Mouse (Mus musculus): ENCODE measurements around the gene Gucd1. TPM values are rescaled to one million over a fixed set of nuclear protein-coding genes. Genes with fewer than 3 reads are reported as not detected.
A peak's percentile ranks its signal among the peaks of the same experiment; 100 is the strongest.

Gene Gucd1
- polyA plus RNA-seq, 1 experiment from 2014 or later, result 31.9 TPM

GRCm38 (mm10) chr10:75327081-75327480 lies 190.7 kb downstream of the Gucd1 start:
- Histone ChIP-seq H3K36me3 (replicated peaks) (no peaks in the 10 kb centered on the region), H3K27me3 (replicated peaks; ENCODE audit: low read depth, poor library complexity, severe bottlenecking) (no peaks in the 10 kb centered on the region), H3K9me3 (no peaks in the 10 kb centered on the region), H3K4me3 (no peak overlapping the region), H3K4me1 (peaks cover 32% of the 10 kb centered on the region), H3K27ac (replicated peaks) (no peak overlapping the region)
- no peak for DNase-seq (ENCODE audit: low spot score)
- 77% methylated on average over 11 of the region's 11 CpGs for WGBS

- Histone ChIP-seq H3K27ac (replicated peaks) (no peak overlapping the region), H3K4me1 (peaks cover 32% of the 10 kb centered on the region), H3K27me3 (replicated peaks; ENCODE audit: low read depth, poor library complexity, severe bottlenecking) (no peaks in the 10 kb centered on the region), H3K9me3 (no peaks in the 10 kb centered on the region), H3K4me3 (no peak overlapping the region), H3K36me3 (replicated peaks) (no peaks in the 10 kb centered on the region)
- WGBS, result 89% methylated on average over 3 of the region's 3 CpGs
- DNase-seq (ENCODE audit: low spot score), result no peak
Observed at GRCm38 (mm10) chr10:75326553-75326952, 191.2 kb downstream of the Gucd1 start.

GRCm38 (mm10) chr10:75325821-75326220 lies 192.0 kb downstream of the Gucd1 start:
- H3K27me3 ChIP-seq (replicated peaks; ENCODE audit: low read depth, poor library complexity, severe bottlenecking), result no peaks in the 10 kb centered on the region
- 94% methylated on average over 23 of the region's 23 CpGs for WGBS
- peaks cover 32% of the 10 kb centered on the region for H3K4me1 ChIP-seq

GRCm38 (mm10) chr10:75324391-75324790 lies 193.4 kb downstream of the Gucd1 start:
- H3K27ac ChIP-seq (replicated peaks), result no peak overlapping the region
- no peaks in the 10 kb centered on the region for H3K9me3 ChIP-seq
- WGBS, result 74% methylated on average over 10 of the region's 10 CpGs
- no peak for DNase-seq (ENCODE audit: low spot score)
- H3K27me3 ChIP-seq (replicated peaks; ENCODE audit: low read depth, poor library complexity, severe bottlenecking), result peaks cover 10% of the 10 kb centered on the region
- H3K36me3 ChIP-seq (replicated peaks), result no peaks in the 10 kb centered on the region
- H3K4me1 ChIP-seq, result peaks cover 32% of the 10 kb centered on the region
- H3K4me3 ChIP-seq, result no peak overlapping the region

More at GRCm38 (mm10) chr10:75325821-75326220, 192.0 kb downstream of the Gucd1 start:
- Histone ChIP-seq H3K27ac (replicated peaks) (no peak overlapping the region), H3K9me3 (no peaks in the 10 kb centered on the region), H3K36me3 (replicated peaks) (no peaks in the 10 kb centered on the region), H3K4me3 (no peak overlapping the region)
- no peak for DNase-seq (ENCODE audit: low spot score)

- no peak overlapping the region for H3K4me3 ChIP-seq
- no peak for DNase-seq (ENCODE audit: low spot score)
- 86% methylated on average over 8 of the region's 8 CpGs for WGBS
- no peak overlapping the region for H3K27ac ChIP-seq (replicated peaks)
- H3K27me3 ChIP-seq (replicated peaks; ENCODE audit: low read depth, poor library complexity, severe bottlenecking), result peaks cover 14% of the 10 kb centered on the region
- peaks cover 32% of the 10 kb centered on the region for H3K4me1 ChIP-seq
- H3K36me3 ChIP-seq (replicated peaks), result no peaks in the 10 kb centered on the region
- no peaks in the 10 kb centered on the region for H3K9me3 ChIP-seq
Observed at GRCm38 (mm10) chr10:75323986-75324385, 193.8 kb downstream of the Gucd1 start.

GRCm38 (mm10) chr10:75322966-75323365 lies 194.8 kb downstream of the Gucd1 start:
- Histone ChIP-seq H3K4me3 (no peak overlapping the region), H3K4me1 (peaks cover 26% of the 10 kb centered on the region), H3K9me3 (no peaks in the 10 kb centered on the region), H3K36me3 (replicated peaks) (no peaks in the 10 kb centered on the region), H3K27me3 (replicated peaks; ENCODE audit: low read depth, poor library complexity, severe bottlenecking) (peaks cover 24% of the 10 kb centered on the region), H3K27ac (replicated peaks) (no peak overlapping the region)
- no peak for DNase-seq (ENCODE audit: low spot score)
- WGBS, result 68% methylated on average over 6 of the region's 6 CpGs

- Histone ChIP-seq H3K36me3 (replicated peaks) (no peaks in the 10 kb centered on the region), H3K27me3 (replicated peaks; ENCODE audit: low read depth, poor library complexity, severe bottlenecking) (peaks cover 50% of the 10 kb centered on the region), H3K9me3 (no peaks in the 10 kb centered on the region), H3K4me3 (no peak overlapping the region), H3K4me1 (peaks cover 32% of the 10 kb centered on the region), H3K27ac (replicated peaks) (no peak overlapping the region)
- no peak for DNase-seq (ENCODE audit: low spot score)
- WGBS, result 70% methylated on average over 4 of the region's 4 CpGs
Observed at GRCm38 (mm10) chr10:75320321-75320720, 197.5 kb downstream of the Gucd1 start.

- 83% methylated on average over 6 of the region's 6 CpGs for WGBS
- peak overlapping the region; percentile 60 for H3K4me3 ChIP-seq
Observed at GRCm38 (mm10) chr10:75318206-75318605, 199.6 kb downstream of the Gucd1 start.

GRCm38 (mm10) chr10:75316908-75317761 lies 200.6 kb downstream of the Gucd1 start:
- WGBS, result 2% methylated on average over 81 of the region's 81 CpGs
- no peaks in the 10 kb centered on the region for H3K9me3 ChIP-seq
- H3K27ac ChIP-seq (replicated peaks), result peak overlapping the region; percentile 76

More at GRCm38 (mm10) chr10:75318206-75318605, 199.6 kb downstream of the Gucd1 start:
- H3K27me3 ChIP-seq (replicated peaks; ENCODE audit: low read depth, poor library complexity, severe bottlenecking), result peaks cover 51% of the 10 kb centered on the region
- no peak for DNase-seq (ENCODE audit: low spot score)
- H3K9me3 ChIP-seq, result no peaks in the 10 kb centered on the region
- peaks cover 39% of the 10 kb centered on the region for H3K4me1 ChIP-seq
- peaks cover under 1% of the 10 kb centered on the region; the same call in 1 of the 2 replicates for H3K36me3 ChIP-seq (replicated peaks)
- H3K27ac ChIP-seq (replicated peaks), result no peak overlapping the region; the same call in 1 of the 2 replicates

GRCm38 (mm10) chr10:75316872-75316907 lies 201.1 kb downstream of the Gucd1 start, which contains the start of gene Adora2a:
TSS of gene Adora2a (plus strand) at chr10:75316877.
- no peak for DNase-seq (ENCODE audit: low spot score)
- H3K4me3 ChIP-seq, result peak within 1 kb of the TSS; percentile 60
- peaks cover 51% of the 10 kb centered on the region for H3K27me3 ChIP-seq (replicated peaks; ENCODE audit: low read depth, poor library complexity, severe bottlenecking)
- peak within 1 kb of the TSS; percentile 76 for H3K27ac ChIP-seq (replicated peaks)
- 3% methylated on average over 4 of the region's 4 CpGs for WGBS
- no peaks in the 10 kb centered on the region for H3K9me3 ChIP-seq
- peaks cover 16% of the 10 kb centered on the region for H3K36me3 ChIP-seq (replicated peaks)
- peaks cover 34% of the 10 kb centered on the region for H3K4me1 ChIP-seq

More at GRCm38 (mm10) chr10:75316908-75317761, 200.6 kb downstream of the Gucd1 start:
- H3K4me1 ChIP-seq, result peaks cover 34% of the 10 kb centered on the region
- peaks cover 12% of the 10 kb centered on the region for H3K36me3 ChIP-seq (replicated peaks)
- peak overlapping the region; percentile 60 for H3K4me3 ChIP-seq
- peaks cover 51% of the 10 kb centered on the region for H3K27me3 ChIP-seq (replicated peaks; ENCODE audit: low read depth, poor library complexity, severe bottlenecking)
- DNase-seq (ENCODE audit: low spot score), result peak; percentile 80

GRCm38 (mm10) chr10:75316472-75316871 lies 201.3 kb downstream of the Gucd1 start:
- Histone ChIP-seq H3K27me3 (replicated peaks; ENCODE audit: low read depth, poor library complexity, severe bottlenecking) (peaks cover 51% of the 10 kb centered on the region), H3K27ac (replicated peaks) (peak overlapping the region; percentile 76)
- 8% methylated on average over 9 of the region's 9 CpGs for WGBS

GRCm38 (mm10) chr10:75315756-75316155 lies 202.0 kb downstream of the Gucd1 start:
- Histone ChIP-seq H3K27me3 (replicated peaks; ENCODE audit: low read depth, poor library complexity, severe bottlenecking) (peaks cover 51% of the 10 kb centered on the region), H3K36me3 (replicated peaks) (peaks cover 25% of the 10 kb centered on the region), H3K9me3 (no peaks in the 10 kb centered on the region), H3K4me1 (peaks cover 34% of the 10 kb centered on the region), H3K4me3 (no peak overlapping the region), H3K27ac (replicated peaks) (no peak overlapping the region)
- WGBS, result 79% methylated on average over 8 of the region's 8 CpGs
- no peak for DNase-seq (ENCODE audit: low spot score)

More at GRCm38 (mm10) chr10:75316472-75316871, 201.3 kb downstream of the Gucd1 start:
- peak overlapping the region; percentile 60 for H3K4me3 ChIP-seq
- peaks cover 34% of the 10 kb centered on the region for H3K4me1 ChIP-seq
- H3K9me3 ChIP-seq, result no peaks in the 10 kb centered on the region
- H3K36me3 ChIP-seq (replicated peaks), result peaks cover 18% of the 10 kb centered on the region
- DNase-seq (ENCODE audit: low spot score), result peak; percentile 28

GRCm38 (mm10) chr10:75314190-75314980 lies 203.4 kb downstream of the Gucd1 start:
- peaks cover 39% of the 10 kb centered on the region for H3K36me3 ChIP-seq (replicated peaks)
- no peak overlapping the region; the same call in 1 of the 2 replicates for H3K27ac ChIP-seq (replicated peaks)
- H3K4me1 ChIP-seq, result peaks cover 34% of the 10 kb centered on the region
- peak; percentile 48 for DNase-seq (ENCODE audit: low spot score)
- H3K27me3 ChIP-seq (replicated peaks; ENCODE audit: low read depth, poor library complexity, severe bottlenecking), result peaks cover 41% of the 10 kb centered on the region
- no peak overlapping the region for H3K4me3 ChIP-seq
- 77% methylated on average over 6 of the region's 6 CpGs for WGBS
- no peaks in the 10 kb centered on the region for H3K9me3 ChIP-seq
